Mouse (Mus musculus) stomach, postnatal 0 days (tissue): Measurements from ENCODE around the gene Tax1bp3.

Experiments used
- CTCF ChIP-seq: IDR thresholded peaks from 2 replicates; pipeline ENCODE4 v1.5.1; 2016; ENCODE audit warnings: antibody characterized with exemption, low read depth, mild to moderate bottlenecking, moderate library complexity
- EP300 ChIP-seq: optimal IDR thresholded peaks from 2 replicates; pipeline ENCODE3; 2016; ENCODE audit warnings: antibody characterized with exemption

DNA sequence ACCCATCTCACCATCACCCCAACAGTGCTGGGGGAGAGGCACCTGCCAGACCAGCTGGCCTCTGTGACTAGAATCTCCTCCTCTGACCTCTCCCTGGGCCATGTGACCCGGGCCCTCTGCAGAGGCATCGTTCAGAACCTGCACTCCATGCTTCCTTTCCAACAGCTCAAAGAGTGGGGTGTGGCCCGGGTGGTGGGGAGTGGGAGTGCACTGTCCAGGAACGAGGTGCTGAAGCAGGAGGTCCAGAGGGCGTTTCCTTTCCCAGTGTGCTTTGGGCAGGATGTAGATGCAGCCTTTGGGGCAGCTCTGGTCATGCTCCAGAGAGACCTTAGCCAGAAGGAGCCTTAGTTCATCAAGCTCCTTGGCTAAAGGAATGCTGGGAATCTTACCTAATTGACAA is 46.0 kb downstream of the Tax1bp3 start:
- TF ChIP-seq CTCF: no peak
- no peak for TF ChIP-seq EP300
